ENCODE assay signal across 22 mouse cellular contexts in genomic region chr8:61141869-61142268, GRCm38 (mm10).
DNase-seq lines count a peak whose midpoint lies in the region; ATAC-seq and TF ChIP-seq lines count a peak whose summit lies in the region.
"Had no signal": no experiment of that assay in that cellular context is flagged by ENCODE, and none has a peak within 500 bp of the region (broad histone marks: within the 10 kb centered on the region; RNA-seq: fewer than 3 reads in every experiment).

No protein-coding gene starts in this region.

- H3K4me2 ChIP-seq in kidney, postnatal 0 days (ENCODE audit: low read length) = no peak overlapping the region
- no peak overlapping the region for H3K4me2 ChIP-seq in intestine, postnatal 0 days (replicated peaks; ENCODE audit: low read depth)
- H3K4me2 ChIP-seq: embryonic facial prominence, embryonic 13.5 days; hindbrain, embryonic 15.5 days; limb, embryonic 12.5 days; liver, embryonic 13.5 days; lung, embryonic 15.5 days; midbrain, embryonic 13.5 days; neural tube, embryonic 15.5 days had no signal

- 0 out of 2 replicates have a peak overlapping the region, but pooled peaks have one; percentile 42 for H3K27ac ChIP-seq in kidney, postnatal 0 days
- H3K27ac ChIP-seq in intestine, postnatal 0 days (ENCODE audit: low read depth, low read length) = peak overlapping the region; percentile 81
- H3K27ac ChIP-seq: embryonic facial prominence, embryonic 13.5 days; heart, embryonic 10.5 days; hindbrain, embryonic 15.5 days; left cerebral cortex, adult 2 months; limb, embryonic 12.5 days; liver, embryonic 13.5 days; lung, embryonic 15.5 days; macrophage; midbrain, embryonic 13.5 days; neural tube, embryonic 15.5 days had no signal

- intact Hi-C loops in gastrocnemius, postnatal 14 days (cut with DNase I; ENCODE audit: low total_unique reads) = no loop called here

- no peaks in the 10 kb centered on the region for H3K36me3 ChIP-seq in kidney, postnatal 0 days (ENCODE audit: insufficient read depth, low read length)
- H3K36me3 ChIP-seq in intestine, postnatal 0 days (ENCODE audit: control insufficient read depth, insufficient read depth) = no peaks in the 10 kb centered on the region
- H3K36me3 ChIP-seq: embryonic facial prominence, embryonic 13.5 days; heart, embryonic 10.5 days; hindbrain, embryonic 15.5 days; limb, embryonic 12.5 days; liver, embryonic 13.5 days; lung, embryonic 15.5 days; midbrain, embryonic 13.5 days; neural tube, embryonic 15.5 days had no signal

- no peaks in the 10 kb centered on the region for H3K27me3 ChIP-seq in kidney, postnatal 0 days (ENCODE audit: insufficient read depth, low read length)
- no peaks in the 10 kb centered on the region for H3K27me3 ChIP-seq in intestine, postnatal 0 days (replicated peaks; ENCODE audit: control insufficient read depth, insufficient read depth, low read length)
- H3K27me3 ChIP-seq: embryonic facial prominence, embryonic 13.5 days; hindbrain, embryonic 15.5 days; limb, embryonic 12.5 days; liver, embryonic 13.5 days; lung, embryonic 15.5 days; midbrain, embryonic 13.5 days; neural tube, embryonic 15.5 days had no signal

- H3K9ac ChIP-seq in kidney, postnatal 0 days (ENCODE audit: low read depth, low read length) = no peak overlapping the region
- no peak overlapping the region for H3K9ac ChIP-seq in intestine, postnatal 0 days (ENCODE audit: low read depth, low read length)
- H3K9ac ChIP-seq: embryonic facial prominence, embryonic 13.5 days; hindbrain, embryonic 15.5 days; limb, embryonic 12.5 days; liver, embryonic 13.5 days; lung, embryonic 15.5 days; midbrain, embryonic 13.5 days; neural tube, embryonic 15.5 days had no signal

- no peak for DNase-seq in kidney, postnatal 0 days (ENCODE audit: low spot score)
- DNase-seq in kidney, adult 9 months = no peak
- DNase-seq in cerebellum, adult 18-20 months = peak; percentile 29 to 42
- peak; percentile 36 to 67 for DNase-seq in cerebellum, postnatal 10 days
- DNase-seq in gastrocnemius, postnatal 14 days = no peak
- DNase-seq in adrenal gland, adult (ENCODE audit: inconsistent age in 2 of 2, low spot score in 1 of 2) = no peak
- DNase-seq: adrenal gland, adult 8-10 months; gastrocnemius, postnatal 25 days; heart, postnatal 10 days; kidney, adult 8-10 months; liver, embryonic 13.5 days had no signal

- peak; percentile 33; the same call in 1 of the 2 replicates for ATAC-seq in kidney, postnatal 0 days (replicated peaks; ENCODE audit: low FRiP score, low read depth)
- peak; percentile 60 for ATAC-seq in intestine, postnatal 0 days
- ATAC-seq: midbrain, embryonic 13.5 days had no signal

- H3K9me3 ChIP-seq in kidney, postnatal 0 days (replicated peaks; ENCODE audit: low read length) = no peaks in the 10 kb centered on the region
- no peaks in the 10 kb centered on the region for H3K9me3 ChIP-seq in intestine, postnatal 0 days (ENCODE audit: control insufficient read depth)
- H3K9me3 ChIP-seq: embryonic facial prominence, embryonic 13.5 days; heart, embryonic 10.5 days; hindbrain, embryonic 15.5 days; limb, embryonic 12.5 days; liver, embryonic 13.5 days; lung, embryonic 15.5 days; midbrain, embryonic 13.5 days; neural tube, embryonic 15.5 days had no signal

- 75% methylated on average over 6 of the region's 6 CpGs for WGBS in kidney, postnatal 0 days
- WGBS in intestine, postnatal 0 days = 71% methylated on average over 6 of the region's 6 CpGs

- no peak overlapping the region for H3K4me3 ChIP-seq in kidney, postnatal 0 days (replicated peaks; ENCODE audit: low read depth, low read length)
- H3K4me3 ChIP-seq in intestine, postnatal 0 days (ENCODE audit: low read depth, low read length) = no peak overlapping the region
- H3K4me3 ChIP-seq: embryonic facial prominence, embryonic 13.5 days; heart, embryonic 10.5 days; hindbrain, embryonic 15.5 days; left cerebral cortex, adult 2 months; limb, embryonic 12.5 days; liver, embryonic 13.5 days; lung, embryonic 15.5 days; midbrain, embryonic 13.5 days; myocyte; neural tube, embryonic 15.5 days had no signal

- no peak for TF ChIP-seq CTCF in kidney, postnatal 0 days (IDR thresholded peaks at IDR 0.05; ENCODE audit: low read depth)
- no peak for TF ChIP-seq CTCF in intestine, postnatal 0 days (IDR thresholded peaks at IDR 0.05; ENCODE audit: low read depth)

- no peaks in the 10 kb centered on the region for H3K4me1 ChIP-seq in kidney, postnatal 0 days (replicated peaks; ENCODE audit: insufficient read depth, low read length)
- H3K4me1 ChIP-seq in intestine, postnatal 0 days (replicated peaks; ENCODE audit: control insufficient read depth, insufficient read depth, low read length) = peaks cover 4% of the 10 kb centered on the region; the same call in 1 of the 2 replicates
- H3K4me1 ChIP-seq: embryonic facial prominence, embryonic 13.5 days; hindbrain, embryonic 15.5 days; limb, embryonic 12.5 days; liver, embryonic 13.5 days; lung, embryonic 15.5 days; midbrain, embryonic 13.5 days; neural tube, embryonic 15.5 days had no signal

Comparison
In these comparisons a context has a peak if more than half of its experiments do, and no peak if none do; other contexts are left out.
1. DNase-seq: peak in cerebellum, adult 18-20 months (2 of 2) and cerebellum, postnatal 10 days (2 of 2); none in kidney, postnatal 0 days (single experiment), kidney, adult 9 months (single experiment), gastrocnemius, postnatal 14 days (single experiment) and adrenal gland, adult (0 of 2).